Mouse (Mus musculus) B cell, adult 67 days (primary cell): Measurements from ENCODE around the gene Kantr. TPM values are rescaled to one million over a fixed set of nuclear protein-coding genes. Genes with fewer than 3 reads are reported as not detected.

Experiments used
- total RNA-seq, 2 experiments: library from RNA; stranded (reverse); gene quantifications; 4 replicates each; pipeline ENCODE4 v1.2.4; 2023

Gene Kantr
- total RNA-seq = 10 to 100 TPM; 17.5 to 17.7 TPM

DNA sequence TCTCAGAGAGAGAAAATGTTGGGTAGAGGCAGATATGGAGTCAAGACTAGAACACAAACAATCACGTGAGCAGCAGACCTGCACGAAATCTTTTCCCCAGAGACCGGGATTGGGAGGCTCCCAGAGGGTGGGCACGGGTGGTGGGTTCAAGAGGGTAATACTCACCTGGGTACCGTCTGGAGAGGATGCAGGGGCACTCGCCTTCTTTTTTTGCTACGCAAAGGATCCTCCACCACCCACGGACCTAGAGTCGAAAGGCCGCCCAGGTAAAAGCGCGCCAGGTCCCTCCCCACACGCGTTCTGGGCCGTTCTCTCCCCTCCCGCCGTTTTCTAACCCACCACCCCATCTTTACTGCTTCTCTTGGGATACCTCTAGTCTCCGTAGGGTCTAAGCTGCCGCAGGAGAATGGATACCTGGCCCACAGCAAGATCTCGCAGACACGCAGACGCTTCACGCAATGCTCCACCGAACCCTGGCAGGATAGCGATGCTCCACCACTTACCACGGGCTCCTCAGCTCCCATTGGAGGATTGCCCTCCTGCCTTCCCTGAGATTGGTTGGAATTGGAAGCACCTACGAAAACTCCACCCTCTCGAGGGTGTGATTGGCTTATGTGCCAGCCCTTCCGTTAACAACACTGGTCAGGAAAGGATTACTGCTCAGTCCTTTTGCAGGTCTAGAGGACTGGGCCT is at the start of gene Kantr:
Gene Kantr (minus strand): TSS at position 500 of the 693 bp plus-strand sequence.

DNA sequence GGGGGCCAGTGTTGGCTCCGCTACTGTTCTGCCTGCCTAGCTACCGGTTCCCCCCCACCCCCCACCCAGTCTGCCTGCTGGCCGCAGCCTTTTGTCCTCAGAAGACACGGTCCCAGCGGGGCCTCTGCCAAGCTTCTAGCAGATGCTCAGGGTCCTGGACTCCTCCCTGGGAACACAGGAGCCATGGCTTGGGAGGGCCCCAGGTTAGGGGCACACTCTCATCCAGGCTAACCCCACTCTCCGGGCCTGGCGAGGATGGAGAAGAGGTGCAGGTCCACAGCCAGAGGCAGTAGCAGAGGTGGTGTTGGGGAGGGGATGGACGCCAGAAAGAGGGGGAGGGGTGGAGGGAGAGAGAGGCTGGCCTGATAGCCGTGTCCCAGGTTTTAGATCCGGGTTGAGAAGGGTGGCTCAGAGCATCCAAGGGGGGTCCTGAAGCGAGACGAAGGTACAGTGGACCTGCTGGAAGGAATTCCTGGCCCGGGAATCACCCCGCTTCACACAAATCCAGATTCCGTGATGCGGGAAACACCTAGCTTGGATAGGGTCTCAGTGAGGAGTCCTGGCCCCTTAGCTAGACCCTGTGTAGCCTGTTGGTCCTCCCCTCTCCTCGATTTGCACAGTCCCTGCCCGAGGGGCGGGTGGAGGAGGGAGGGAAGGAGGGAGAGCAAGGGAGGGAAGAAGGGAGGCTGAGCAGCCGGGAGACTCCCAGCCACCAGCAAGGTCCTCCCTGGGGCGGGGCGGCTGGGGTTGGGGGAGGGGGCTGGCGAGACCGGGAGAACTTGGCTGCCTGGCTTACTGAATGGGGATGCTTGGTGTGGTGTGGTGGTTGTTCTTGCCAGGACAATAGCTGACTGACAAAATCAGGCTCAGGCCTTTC is 41.3 kb upstream of the Kantr start, which contains the start of gene Gpr173:
Gene Gpr173 (minus strand): TSS at position 308 of the 877 bp plus-strand sequence.

DNA sequence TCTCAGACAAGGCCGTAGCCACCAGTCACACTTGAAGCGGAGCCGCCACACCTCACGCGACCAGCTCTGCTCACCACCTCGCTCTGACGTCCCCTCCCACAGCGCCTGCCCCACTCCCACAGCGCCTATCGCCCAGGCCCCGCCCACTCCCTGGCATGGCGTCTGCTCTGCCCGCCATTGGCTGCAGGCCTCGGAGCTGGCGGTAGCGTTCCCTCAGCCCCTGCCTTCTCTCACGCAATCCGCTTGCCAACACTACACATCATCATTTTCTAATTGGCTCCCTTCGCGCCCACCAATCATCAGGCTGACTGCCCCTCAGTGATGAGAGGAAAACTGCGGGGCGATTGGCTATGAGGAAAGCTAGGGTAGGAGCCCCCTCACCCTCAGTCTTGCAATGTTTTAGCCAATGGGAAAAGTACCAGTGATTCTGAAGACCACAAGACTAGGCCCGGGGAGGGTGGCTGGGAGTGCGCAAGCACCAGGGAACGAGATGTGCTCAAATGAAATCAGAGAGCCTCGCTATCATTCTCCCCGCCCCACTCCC is 15.1 kb upstream of the Kantr start, which contains the start of gene Tspyl2:
Gene Tspyl2 (minus strand): TSS at position 68 of the 544 bp plus-strand sequence.

Other genes with a start within 250 kb of the Kantr start
- gene Iqsec2, start 183.2 kb downstream of the Kantr start, total RNA-seq = 1 to 10 TPM in 1 of 2 experiments, under 1 TPM in 1; 0.87 to 2.6 TPM
- gene Kdm5c, start 94.5 kb downstream of the Kantr start, total RNA-seq = 100 to 1,000 TPM in 1 of 2 experiments, 10 to 100 TPM in 1; 93.5 to 148 TPM
- gene Tspyl2, start 14.9 kb upstream of the Kantr start, total RNA-seq = 10 to 100 TPM; 81.7 to 85.9 TPM
- gene Gpr173, start 41.2 kb upstream of the Kantr start, total RNA-seq = not detected
- gene Cldn34a, start 235.8 kb upstream of the Kantr start, total RNA-seq = not detected